Mouse (Mus musculus) limb, embryonic 15.5 days (tissue): ENCODE results near the gene Elmod2. TPM values are rescaled to one million over a fixed set of nuclear protein-coding genes. Genes with fewer than 3 reads are reported as not detected.

ENCODE experiments used
- ATAC-seq: fragments of 200-750 bp; cut with Nextera tagmentation; 2 replicates; pipeline ENCODE4 v1.8.0; 2017; ENCODE audit warnings: low read depth, moderate TSS enrichment; ENCODE audit not compliant: insufficient number of reproducible peaks, low FRiP score, low TSS enrichment
- H3K27ac ChIP-seq: fragments of 300-500 bp; sonication (generic); 2 replicates; pipeline ENCODE4 v1.5.1; 2015; ENCODE audit warnings: moderate library complexity, mild to moderate bottlenecking, inconsistent platforms
- H3K27me3 ChIP-seq: fragments of 300-500 bp; sonication (generic); 2 replicates; pipeline ENCODE4 v1.6.1; 2015; ENCODE audit warnings: inconsistent platforms
- H3K36me3 ChIP-seq: fragments of 300-500 bp; sonication (generic); 2 replicates; pipeline ENCODE4 v1.6.1; 2015; ENCODE audit warnings: inconsistent platforms
- H3K4me1 ChIP-seq: fragments of 300-500 bp; sonication (generic); 2 replicates; pipeline ENCODE4 v1.6.1; 2015; ENCODE audit warnings: inconsistent platforms
- H3K4me2 ChIP-seq: fragments of 300-500 bp; sonication (generic); 2 replicates; pipeline ENCODE4 v1.6.1; 2015; ENCODE audit warnings: mild to moderate bottlenecking, inconsistent platforms
- H3K4me3 ChIP-seq: fragments of 300-500 bp; sonication (generic); 2 replicates; pipeline ENCODE4 v1.5.1; 2015; ENCODE audit warnings: mild to moderate bottlenecking, inconsistent platforms
- H3K9ac ChIP-seq: fragments of 300-500 bp; sonication (generic); 2 replicates; pipeline ENCODE4 v1.6.1; 2015; ENCODE audit warnings: inconsistent platforms
- H3K9me3 ChIP-seq: fragments of 300-500 bp; sonication (generic); 2 replicates; pipeline ENCODE4 v1.6.1; 2016; ENCODE audit warnings: inconsistent platforms
- WGBS: fragments of 180-500 bp; shearing (Covaris S2); methylation state at CpG from one replicate; pipeline ENCODE4 v1.1.7; 2015; 5-methylcytosine and 5-hydroxymethylcytosine counted together
- polyA plus RNA-seq: library from polyadenylated mRNA; unstranded; fragments of >200 nt; fragmentation: Nextera tagmentation; extraction: Ambion mirVana; gene quantifications from 2 replicates; pipeline ENCODE4 v1.2.1, GENCODE M21; 2015

Elmod2 gene
- 15.2 and 16.1 TPM in 2 replicates for polyA plus RNA-seq

DNA sequence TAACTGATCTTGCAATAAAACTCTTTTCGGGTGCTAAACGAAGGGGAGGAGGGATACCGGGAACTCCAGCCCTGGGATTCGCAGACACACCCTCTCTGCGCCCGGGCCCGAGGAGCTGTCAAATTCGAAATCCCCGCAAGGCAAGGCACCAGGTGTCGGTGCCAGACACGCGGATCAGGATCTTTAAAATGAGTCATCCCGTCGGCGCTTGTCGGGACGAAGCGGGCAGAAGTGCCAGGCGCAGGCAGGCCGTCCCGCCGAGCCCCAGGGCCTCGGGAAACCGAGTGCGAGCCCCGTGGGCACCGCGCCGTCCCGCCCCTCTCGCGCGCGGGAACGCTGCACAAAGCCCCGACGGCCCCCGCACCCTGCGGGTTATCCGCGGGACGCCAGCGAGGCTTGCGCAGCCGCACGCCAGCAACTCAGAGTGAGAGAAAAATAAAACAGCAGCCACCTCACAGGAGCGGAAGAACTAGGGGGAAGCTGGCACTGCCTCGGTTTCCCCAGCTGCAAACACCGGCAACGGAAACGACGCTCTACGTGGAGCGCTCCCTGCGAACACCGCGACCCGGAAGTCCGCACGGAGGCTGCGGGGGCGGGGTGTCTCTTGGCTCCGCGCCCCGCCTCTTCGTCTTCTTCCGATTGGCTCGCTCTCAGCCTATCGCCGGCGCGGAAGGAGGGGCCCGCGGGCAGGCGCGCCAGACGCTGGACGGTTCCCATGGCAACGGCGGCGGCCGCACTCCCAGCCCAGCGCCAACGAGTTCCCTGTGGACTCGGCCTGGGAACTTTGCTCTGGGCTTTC, at the start of gene Elmod2:
TSS of gene Elmod2 (minus strand) at position 588 of the 799 bp plus-strand sequence.
- peak within 1 kb of the TSS; percentile 90 for H3K4me3 ChIP-seq
- H3K27me3 ChIP-seq, result peaks cover 11% of the 10 kb centered on the region; the same call in 1 of the 2 replicates
- H3K4me1 ChIP-seq, result no peaks in the 10 kb centered on the region; the same call in 1 of the 2 replicates
- H3K4me2 ChIP-seq, result peak within 1 kb of the TSS; percentile 74
- WGBS, result under 1% methylated on average over 84 of the region's 85 CpGs
- H3K27ac ChIP-seq, result peak within 1 kb of the TSS; percentile 78
- peak within 1 kb of the TSS; percentile 69 for H3K9ac ChIP-seq
- no peaks in the 10 kb centered on the region for H3K9me3 ChIP-seq
- peak; percentile 96 for ATAC-seq
- H3K36me3 ChIP-seq, result peaks cover 5% of the 10 kb centered on the region; the same call in 1 of the 2 replicates

DNA sequence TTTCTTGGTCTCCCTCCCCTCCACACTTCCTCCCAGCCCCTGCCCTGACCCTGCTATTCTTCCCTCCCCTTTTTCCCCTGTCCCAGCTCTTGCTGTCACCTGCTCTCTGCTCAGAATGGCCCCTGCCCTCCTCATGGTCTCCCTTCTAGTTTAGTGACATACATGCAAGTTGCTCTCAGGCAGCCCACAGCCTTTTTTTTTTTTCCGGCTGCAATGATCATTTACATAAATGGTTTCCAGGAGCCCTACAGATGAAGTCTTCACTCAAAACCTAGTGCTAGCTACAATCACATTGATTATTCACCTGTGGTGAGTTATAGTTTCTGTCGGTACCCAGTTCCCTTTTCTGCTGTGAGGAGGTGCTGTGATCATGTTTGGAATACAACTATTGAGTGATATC, 48.7 kb upstream of the Elmod2 start:
- 75% methylated on average over 2 of the region's 2 CpGs for WGBS

DNA sequence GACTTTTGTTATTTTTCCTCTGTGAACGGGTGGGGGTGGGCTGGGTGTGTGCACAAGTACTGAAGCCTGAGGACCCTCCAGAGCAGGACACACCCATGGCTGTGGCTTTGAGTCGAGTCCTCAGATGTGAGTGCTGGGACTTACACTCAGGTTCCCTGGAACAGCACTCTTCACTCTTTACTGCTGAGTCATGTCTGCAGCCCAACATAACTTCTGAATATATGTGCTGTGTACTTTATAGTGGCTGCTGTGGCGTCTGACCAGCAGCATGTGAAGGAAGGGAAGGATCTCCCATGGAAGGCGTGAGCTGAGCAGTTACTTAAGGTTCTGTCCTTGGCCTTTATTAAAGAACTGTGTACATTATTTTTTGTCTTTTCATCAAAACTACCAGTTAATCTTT, 47.9 kb upstream of the Elmod2 start:
- Histone ChIP-seq H3K4me3 (no peak overlapping the region), H3K9ac (no peak overlapping the region), H3K27me3 (no peaks in the 10 kb centered on the region), H3K36me3 (no peaks in the 10 kb centered on the region), H3K4me1 (no peaks in the 10 kb centered on the region), H3K27ac (no peak overlapping the region), H3K9me3 (no peaks in the 10 kb centered on the region), H3K4me2 (no peak overlapping the region)
- ATAC-seq, result no peak
- WGBS, result 50% methylated on average over 4 of the region's 4 CpGs

More for the DNA sequence above, 48.7 kb upstream of the Elmod2 start:
- Histone ChIP-seq H3K9ac (no peak overlapping the region), H3K4me1 (no peaks in the 10 kb centered on the region), H3K9me3 (no peaks in the 10 kb centered on the region), H3K27me3 (no peaks in the 10 kb centered on the region), H3K4me2 (no peak overlapping the region), H3K4me3 (no peak overlapping the region), H3K36me3 (no peaks in the 10 kb centered on the region), H3K27ac (no peak overlapping the region)
- no peak for ATAC-seq

DNA sequence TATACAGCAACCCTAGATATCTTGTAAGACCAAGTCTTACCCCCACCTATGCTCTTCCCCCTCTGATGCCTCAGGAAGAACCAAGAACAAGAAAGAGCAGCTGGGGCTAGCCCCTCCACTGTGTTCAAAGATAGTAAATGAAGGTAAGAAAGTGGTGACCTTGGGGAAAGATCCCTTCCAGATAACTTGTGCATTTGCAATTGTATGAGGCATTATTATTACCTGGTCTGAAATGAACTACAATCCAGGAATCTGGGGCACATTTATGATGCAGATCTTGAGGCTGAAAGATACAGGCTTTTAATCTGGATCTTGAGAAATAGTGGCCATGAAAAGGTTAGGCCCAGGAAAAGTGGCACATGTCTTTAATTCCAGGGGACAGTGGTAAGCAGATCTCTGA, 44.9 kb upstream of the Elmod2 start:
- no peak overlapping the region for H3K4me3 ChIP-seq
- H3K27me3 ChIP-seq, result no peaks in the 10 kb centered on the region
- H3K9ac ChIP-seq, result no peak overlapping the region
- no peak overlapping the region for H3K27ac ChIP-seq
- H3K36me3 ChIP-seq, result no peaks in the 10 kb centered on the region
- no peaks in the 10 kb centered on the region for H3K9me3 ChIP-seq
- H3K4me2 ChIP-seq, result no peak overlapping the region
- ATAC-seq, result no peak
- no peaks in the 10 kb centered on the region for H3K4me1 ChIP-seq

DNA sequence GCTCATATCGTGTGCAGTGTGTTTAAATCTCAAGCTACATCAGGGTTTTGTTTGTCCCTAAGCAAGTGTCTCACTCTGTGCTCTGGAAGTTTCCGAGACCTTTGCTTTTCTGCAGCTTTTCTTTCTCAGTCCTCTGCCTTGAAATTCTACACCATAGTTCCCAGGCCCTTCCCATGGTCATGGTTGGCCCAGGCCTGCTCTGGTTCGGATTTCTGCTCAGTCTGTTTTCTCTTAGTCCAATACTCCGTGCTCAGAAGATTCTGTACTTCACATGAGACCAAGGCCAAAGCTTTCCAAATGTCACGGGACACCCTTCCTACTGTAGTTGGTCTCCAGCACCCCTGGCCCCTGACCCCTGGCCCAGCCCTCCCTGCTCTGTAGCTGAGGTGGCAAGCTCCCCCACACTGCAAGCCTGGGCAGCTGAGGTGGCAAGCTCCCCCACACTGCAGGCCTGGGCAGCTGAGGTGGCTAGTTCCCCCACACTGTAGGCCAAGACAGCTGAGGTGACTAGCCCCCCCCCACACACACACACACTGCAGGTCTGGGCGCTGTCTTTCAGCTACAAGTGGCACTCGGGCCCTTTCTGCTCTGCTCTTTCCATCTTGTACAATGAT, 31.0 kb upstream of the Elmod2 start:
- H3K27me3 ChIP-seq, result no peaks in the 10 kb centered on the region
- H3K27ac ChIP-seq, result no peak overlapping the region
- ATAC-seq, result no peak

DNA sequence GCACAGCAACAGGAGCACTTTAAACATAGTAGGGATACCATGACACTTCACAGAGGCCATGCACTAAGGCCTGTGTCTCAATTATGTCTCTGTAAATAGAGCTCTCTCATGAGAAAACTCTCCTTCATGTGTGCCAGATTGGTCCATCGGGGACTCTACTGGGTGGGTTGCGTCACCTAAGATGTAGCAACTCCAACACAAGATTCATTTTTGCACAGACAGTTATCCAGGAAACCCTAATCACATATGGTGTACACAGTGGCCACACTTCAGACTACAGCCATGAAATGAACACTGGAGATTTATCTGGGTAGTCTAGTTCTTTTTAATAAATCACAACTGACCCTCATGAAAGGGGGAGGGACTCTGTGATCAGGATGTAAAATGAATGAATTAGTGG, 19.0 kb upstream of the Elmod2 start:
- Histone ChIP-seq H3K4me1 (no peaks in the 10 kb centered on the region), H3K27ac (no peak overlapping the region), H3K4me2 (no peak overlapping the region), H3K27me3 (no peaks in the 10 kb centered on the region), H3K4me3 (no peak overlapping the region), H3K9me3 (no peaks in the 10 kb centered on the region), H3K9ac (no peak overlapping the region), H3K36me3 (no peaks in the 10 kb centered on the region)
- WGBS, result 86% methylated on average over 2 of the region's 2 CpGs
- no peak for ATAC-seq

More for the DNA sequence above, 31.0 kb upstream of the Elmod2 start:
- Histone ChIP-seq H3K4me2 (no peak overlapping the region), H3K9ac (no peak overlapping the region), H3K4me3 (no peak overlapping the region), H3K36me3 (no peaks in the 10 kb centered on the region), H3K9me3 (no peaks in the 10 kb centered on the region), H3K4me1 (no peaks in the 10 kb centered on the region)
- 46% methylated on average over 7 of the region's 7 CpGs for WGBS

DNA sequence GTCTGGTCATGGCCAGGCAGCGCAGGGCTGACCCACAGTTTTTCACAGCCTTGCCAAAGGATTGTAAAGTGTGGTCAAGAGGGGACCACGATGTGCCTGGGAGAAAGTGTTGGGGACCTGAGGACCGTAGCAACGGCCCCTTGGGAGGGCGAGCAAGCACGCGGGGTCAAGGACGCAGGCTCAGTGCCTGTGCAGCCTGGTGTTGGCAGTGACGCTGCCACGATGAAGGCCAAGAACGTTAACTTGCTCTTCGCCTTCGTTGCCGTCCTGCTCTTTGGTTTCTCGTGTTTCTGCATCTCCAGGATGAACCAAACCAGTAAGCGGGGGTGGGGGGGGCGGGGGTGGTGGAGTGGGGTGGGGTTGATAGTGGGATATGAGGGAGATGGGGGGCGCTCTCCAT, 16.0 kb upstream of the Elmod2 start, which contains the start of gene Mgat4d:
TSS of gene Mgat4d (plus strand) at position 209 of the 400 bp plus-strand sequence.
- H3K4me2 ChIP-seq, result no peak within 1 kb of the TSS
- no peaks in the 10 kb centered on the region for H3K9me3 ChIP-seq
- no peak within 1 kb of the TSS for H3K4me3 ChIP-seq
- H3K4me1 ChIP-seq, result no peaks in the 10 kb centered on the region
- H3K9ac ChIP-seq, result no peak within 1 kb of the TSS
- 74% methylated on average over 18 of the region's 18 CpGs for WGBS
- no peak within 1 kb of the TSS for H3K27ac ChIP-seq
- no peaks in the 10 kb centered on the region for H3K36me3 ChIP-seq
- no peak for ATAC-seq
- no peaks in the 10 kb centered on the region for H3K27me3 ChIP-seq

DNA sequence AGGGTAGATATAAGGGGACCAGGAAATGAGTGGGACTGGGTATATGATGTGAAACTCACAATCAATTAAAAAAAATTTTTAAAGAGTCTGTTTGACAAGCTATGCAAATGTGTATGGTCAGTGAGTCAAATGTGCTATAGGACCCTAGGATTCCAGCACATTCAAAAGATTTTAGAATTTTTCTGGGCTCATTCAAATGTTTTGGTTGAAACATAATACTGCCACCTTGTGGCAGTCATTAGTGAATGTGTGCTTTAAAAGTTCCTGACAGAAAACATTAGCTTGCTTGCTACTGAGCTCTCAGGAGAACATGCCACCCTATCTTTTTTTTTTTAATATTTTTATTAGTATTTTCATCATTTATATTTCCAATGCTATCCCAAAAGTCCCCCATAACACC, 10.4 kb upstream of the Elmod2 start:
- Histone ChIP-seq H3K4me2 (no peak overlapping the region), H3K4me1 (no peaks in the 10 kb centered on the region), H3K36me3 (no peaks in the 10 kb centered on the region), H3K27me3 (no peaks in the 10 kb centered on the region), H3K9ac (no peak overlapping the region), H3K27ac (no peak overlapping the region), H3K9me3 (no peaks in the 10 kb centered on the region), H3K4me3 (no peak overlapping the region)
- ATAC-seq, result no peak

DNA sequence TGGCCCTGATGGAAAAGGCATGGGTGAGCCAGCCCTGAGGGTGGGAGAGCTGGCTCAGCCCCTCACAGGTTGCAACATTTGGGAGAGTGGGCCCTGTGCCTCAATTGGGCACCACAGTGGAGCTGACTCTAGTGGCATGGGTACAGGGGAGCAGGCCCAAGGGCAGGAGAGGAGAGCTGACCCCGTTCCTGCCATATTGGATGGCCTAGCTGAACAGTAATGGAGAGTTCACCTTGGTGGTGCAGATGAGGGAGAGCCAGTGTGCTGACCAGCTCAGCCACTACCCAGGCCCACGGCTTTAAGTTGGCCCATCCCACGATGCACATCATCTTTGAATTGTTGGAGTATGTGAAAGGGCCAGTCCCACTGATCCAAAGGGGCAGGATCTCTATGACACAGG, 9.8 kb upstream of the Elmod2 start:
- Histone ChIP-seq H3K27ac (no peak overlapping the region), H3K36me3 (no peaks in the 10 kb centered on the region), H3K27me3 (no peaks in the 10 kb centered on the region), H3K4me2 (no peak overlapping the region), H3K9ac (no peak overlapping the region), H3K4me3 (no peak overlapping the region), H3K4me1 (no peaks in the 10 kb centered on the region), H3K9me3 (no peaks in the 10 kb centered on the region)
- 86% methylated on average over 3 of the region's 3 CpGs for WGBS
- no peak for ATAC-seq

DNA sequence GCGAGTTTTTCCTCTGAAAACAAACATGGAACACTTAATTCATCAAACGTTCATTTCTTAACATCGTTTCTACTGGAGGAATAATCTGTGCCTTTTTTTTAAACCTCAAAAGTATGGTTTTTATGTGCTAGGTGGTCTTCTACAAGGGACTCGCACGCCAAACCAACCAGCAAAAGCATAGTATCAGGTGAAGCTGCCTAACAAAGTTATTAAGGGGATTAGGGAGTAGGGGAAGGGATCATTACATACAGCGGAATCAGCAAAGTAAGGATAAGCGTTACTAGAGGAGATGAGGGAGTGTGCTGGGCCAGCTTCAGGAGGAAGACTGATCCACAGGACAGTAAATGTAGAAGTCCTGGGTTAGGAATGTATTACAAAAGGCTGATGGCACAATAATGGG, 578 bp upstream of the Elmod2 start:
- H3K27ac ChIP-seq, result no peak overlapping the region
- H3K4me3 ChIP-seq, result peak overlapping the region; percentile 90

DNA sequence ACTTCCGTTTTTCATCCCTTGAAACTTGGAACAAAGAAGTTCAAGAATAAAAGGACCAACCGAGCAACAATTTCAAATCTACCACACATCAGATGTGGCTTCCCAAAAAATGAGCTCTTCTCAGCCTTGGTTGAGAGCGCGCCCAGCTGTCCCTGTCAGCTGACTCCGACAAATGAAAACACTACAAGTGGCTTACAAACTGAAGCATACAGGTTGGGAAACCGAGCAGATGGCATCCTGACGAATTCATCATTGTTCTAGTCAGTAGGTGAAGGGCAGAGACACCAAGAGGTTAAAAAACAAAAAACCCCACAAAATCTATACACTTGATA, 753 bp downstream of the Elmod2 start:
- Histone ChIP-seq H3K27me3 (peaks cover 11% of the 10 kb centered on the region; the same call in 1 of the 2 replicates), H3K9ac (peak overlapping the region; percentile 69; the same call in 1 of the 2 replicates), H3K27ac (no peak overlapping the region), H3K4me3 (peak overlapping the region; percentile 90), H3K36me3 (peaks cover 6% of the 10 kb centered on the region; the same call in 1 of the 2 replicates), H3K4me2 (peak overlapping the region; percentile 74), H3K4me1 (no peaks in the 10 kb centered on the region; the same call in 1 of the 2 replicates), H3K9me3 (no peaks in the 10 kb centered on the region)
- WGBS, result 9% methylated on average over 7 of the region's 7 CpGs
- no peak for ATAC-seq

More for the DNA sequence above, 578 bp upstream of the Elmod2 start:
- Histone ChIP-seq H3K27me3 (peaks cover 11% of the 10 kb centered on the region; the same call in 1 of the 2 replicates), H3K9ac (no peak overlapping the region), H3K9me3 (no peaks in the 10 kb centered on the region), H3K4me2 (peak overlapping the region; percentile 74), H3K4me1 (no peaks in the 10 kb centered on the region; the same call in 1 of the 2 replicates), H3K36me3 (no peaks in the 10 kb centered on the region; the same call in 1 of the 2 replicates)
- 9% methylated on average over 7 of the region's 7 CpGs for WGBS
- ATAC-seq, result no peak

DNA sequence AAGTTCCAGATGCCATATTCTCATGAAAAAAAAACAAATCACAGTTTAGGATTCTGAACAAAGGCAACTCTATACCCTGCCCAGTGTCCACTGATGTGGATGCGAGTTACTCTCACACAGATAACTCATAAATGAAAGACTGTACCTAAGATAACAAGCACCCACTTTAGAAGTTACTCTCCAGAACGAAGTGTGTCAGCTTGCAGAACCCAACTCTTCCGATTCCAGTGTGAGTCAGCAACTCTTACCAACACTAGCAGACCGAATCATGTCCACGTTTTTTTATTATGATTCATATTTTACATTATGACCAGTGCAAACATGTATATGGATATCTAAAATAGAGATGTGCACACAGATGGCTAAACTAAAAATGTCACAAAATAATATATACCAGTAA, 4.4 kb downstream of the Elmod2 start:
- no peaks in the 10 kb centered on the region for H3K27me3 ChIP-seq
- no peak overlapping the region for H3K9ac ChIP-seq
- no peak overlapping the region for H3K27ac ChIP-seq
- H3K4me3 ChIP-seq, result no peak overlapping the region
- H3K36me3 ChIP-seq, result peaks cover 6% of the 10 kb centered on the region; the same call in 1 of the 2 replicates
- WGBS, result 78% methylated on average over 5 of the region's 5 CpGs
- H3K9me3 ChIP-seq, result no peaks in the 10 kb centered on the region
- no peak for ATAC-seq
- H3K4me1 ChIP-seq, result no peaks in the 10 kb centered on the region; the same call in 1 of the 2 replicates
- H3K4me2 ChIP-seq, result no peak overlapping the region
